Mouse (Mus musculus) olfactory bulb, adult 2 months (tissue): ENCODE measurements around the gene Ppp3ca.

Experiments
- CTCF ChIP-seq: fragments of 200-500 bp; IDR thresholded peaks from 2 replicates; pipeline ENCODE4 v1.5.1; 2012; ENCODE audit warnings: low read depth, mild to moderate bottlenecking, low read length, moderate library complexity; ENCODE audit not compliant: insufficient read depth
- POLR2A ChIP-seq: fragments of 200-500 bp; IDR thresholded peaks from 2 replicates; pipeline ENCODE4 v1.6.1; 2012; ENCODE audit warnings: mild to moderate bottlenecking, low read depth, low read length, moderate library complexity; ENCODE audit not compliant: insufficient read depth

- TF ChIP-seq CTCF, result no peak
- no peak for TF ChIP-seq POLR2A
These were observed 103.3 kb downstream of the Ppp3ca start for GRCm38 (mm10) chr3:136773217-136773616.
